Mouse (Mus musculus) induced T-regulatory cell, adult 2 months (primary cell): ENCODE measurements around the gene Cdk5rap3.

ENCODE experiments used
- DNase-seq: peaks from one replicate; pipeline ENCODE4 v3.0.0-alpha.2; 2012; ENCODE audit warnings: low read depth

Gene Cdk5rap3

GRCm38 (mm10) chr11:96859635-96860034 lies 56.7 kb downstream of the Cdk5rap3 start:
- DNase-seq = peak; percentile 80

- DNase-seq = no peak
Measured at GRCm38 (mm10) chr11:96857446-96857845, 58.9 kb downstream of the Cdk5rap3 start.
